Mouse (Mus musculus) duodenum, adult 2 months (tissue): ENCODE measurements around the gene Slc7a5. TPM values are rescaled to one million over a fixed set of nuclear protein-coding genes. Genes with fewer than 3 reads are reported as not detected.

Experiments used
- polyA plus RNA-seq: library from polyadenylated mRNA; depleted of rRNA; stranded (reverse); fragments of >200 nt; gene quantifications from 2 replicates; pipeline ENCODE4 v1.2.3, GENCODE M21; 2012; ENCODE audit warnings: low replicate concordance; rRNA removed

The Slc7a5 gene
- 8.0 and 13.5 TPM in 2 replicates for polyA plus RNA-seq

GRCm38 (mm10) chr8:121907587-121908248 is at the start of gene Slc7a5:
Slc7a5 (minus strand) TSS chr8:121907694.

DNA sequence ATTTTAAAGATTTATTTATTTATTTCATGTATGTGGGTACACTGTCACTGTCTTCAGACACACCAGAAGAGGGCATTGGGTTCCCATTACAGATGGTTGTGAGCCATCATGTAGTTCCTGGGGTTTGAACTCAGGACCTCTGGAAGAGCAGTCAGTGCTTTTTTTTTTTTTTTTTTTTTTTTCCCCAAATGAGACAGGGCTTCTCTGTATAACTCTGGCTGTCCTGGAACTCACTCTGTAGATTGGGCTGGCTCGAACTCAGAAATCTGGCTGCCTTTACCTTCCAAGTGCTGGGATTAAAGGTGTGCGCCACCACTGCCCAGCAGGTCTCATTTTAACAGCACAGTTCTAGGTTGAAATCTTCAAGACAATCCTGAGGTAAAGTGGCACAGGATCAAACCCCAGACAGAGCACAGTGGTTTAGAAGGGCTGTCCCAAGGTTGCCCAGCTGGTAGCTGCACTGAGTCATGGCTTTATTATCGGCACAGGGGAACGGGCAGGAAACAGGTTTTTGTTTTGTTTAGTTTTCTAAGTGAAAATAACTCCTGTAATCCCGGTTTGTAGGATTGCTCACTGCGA is 41.8 kb upstream of the Slc7a5 start, which contains the start of gene Banp:
Gene Banp (plus strand): TSS at position 529 of the 579 bp plus-strand sequence.

GRCm38 (mm10) chr8:121944831-121945230 is 37.3 kb upstream of the Slc7a5 start, which contains the start of gene Car5a:
Car5a (minus strand) TSS chr8:121944904.

Other genes with a start within 250 kb of the Slc7a5 start
- gene Jph3, start 178.1 kb downstream of the Slc7a5 start, polyA plus RNA-seq, result 0.47 and 0.57 TPM in 2 replicates
- gene Klhdc4, start 78.1 kb downstream of the Slc7a5 start, polyA plus RNA-seq, result 8.1 and 11.5 TPM in 2 replicates
- gene Car5a, start 37.2 kb upstream of the Slc7a5 start, polyA plus RNA-seq, result 0.11 and 0.39 TPM in 2 replicates
- gene Banp, start 42.1 kb upstream of the Slc7a5 start, polyA plus RNA-seq, result 30.8 and 32.2 TPM in 2 replicates